In the genomic region with DNA sequence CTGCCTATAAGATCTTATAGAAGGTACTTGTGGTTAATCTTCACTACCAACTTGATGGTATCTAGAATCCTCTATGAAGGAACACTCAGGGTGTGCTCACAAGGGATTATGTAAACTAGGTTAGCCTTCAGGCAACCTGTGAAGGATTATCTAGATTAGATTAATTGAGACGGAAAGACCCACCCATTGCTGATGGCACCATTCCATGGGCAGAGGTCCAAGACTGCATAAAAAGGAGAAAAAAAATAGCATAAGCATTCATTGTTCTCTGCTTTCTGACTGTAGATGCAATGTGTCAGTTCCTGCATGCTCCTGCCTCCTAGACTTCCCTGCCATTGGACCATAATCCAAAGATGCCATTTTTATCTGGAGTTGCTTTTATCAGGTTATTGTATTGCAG, we compare ENCODE assay signal across 22 mouse cellular contexts. TPM values are rescaled to one million over a fixed set of nuclear protein-coding genes. Genes with fewer than 3 reads are reported as not detected.
A peak's percentile ranks its signal among the peaks of the same experiment; 100 is the strongest.
DNase-seq lines count a peak whose midpoint lies in the region; ATAC-seq lines count a peak whose summit lies in the region.
"Had no signal": no experiment of that assay in that cellular context is flagged by ENCODE, and none has a peak within 500 bp of the region (broad histone marks: within the 10 kb centered on the region; RNA-seq: fewer than 3 reads in every experiment).

No protein-coding gene starts in this region.

- ATAC-seq in cerebellum, adult (ENCODE audit: insufficient number of reproducible peaks, low FRiP score, low TSS enrichment): no peak
- no peak for ATAC-seq in kidney, embryonic 16.5 days (ENCODE audit: low FRiP score, low TSS enrichment)
- ATAC-seq: forebrain, embryonic 14.5 days; forebrain, postnatal 0 days; Patski had no signal

- H3K4me2 ChIP-seq in kidney, embryonic 16.5 days (replicated peaks; ENCODE audit: low read depth, low read length): no peak overlapping the region
- H3K4me2 ChIP-seq: heart, embryonic 11.5 days; hindbrain, embryonic 12.5 days; hindbrain, embryonic 15.5 days had no signal

- H3K4me1 ChIP-seq in kidney, embryonic 16.5 days (ENCODE audit: insufficient read depth, low read length): 0 out of 2 replicates have a peak, but pooled peaks cover 3% of the 10 kb centered on the region
- H3K4me1 ChIP-seq: hindbrain, embryonic 12.5 days; hindbrain, embryonic 15.5 days had no signal

- peak; percentile 25 to 52 for DNase-seq in cerebellum, postnatal 14 days
- DNase-seq in kidney, adult 9 months: peak; percentile 21
- DNase-seq in left cerebral cortex, postnatal 4 days: peak; percentile 14
- DNase-seq in left cerebral cortex, postnatal 10 days (ENCODE audit: extremely low spot score in 1 of 2, low spot score in 2 of 2): no peak
- DNase-seq in fat pad, adult 2 months (ENCODE audit: extremely low read depth, low read depth, low spot score): peak; percentile 13
- DNase-seq: adrenal gland, postnatal 14 days; B cell, adult 2 months; cerebellum, adult 18-20 months; cerebellum, adult 9-11 months; forebrain, postnatal 0 days; gastrocnemius, adult 2 months; gastrocnemius, postnatal 14 days; heart, adult 11 months had no signal

- intact Hi-C loops in left cerebral cortex, postnatal 4 days (cut with DNase I): loop anchor here (10.0 kb wide), 1 partner anchor 467 kb away; no protein-coding TSS in a partner anchor
- intact Hi-C loops in left cerebral cortex, postnatal 10 days (cut with DNase I): loop anchor here (10.0 kb wide), 1 partner anchor 467 kb away; no protein-coding TSS in a partner anchor

- no peak overlapping the region for H3K27ac ChIP-seq in kidney, embryonic 16.5 days (ENCODE audit: low read length)
- H3K27ac ChIP-seq: gastrocnemius, adult 2 months; hindbrain, embryonic 12.5 days; hindbrain, embryonic 15.5 days had no signal

- no peaks in the 10 kb centered on the region for H3K36me3 ChIP-seq in kidney, embryonic 16.5 days (ENCODE audit: insufficient read depth, low read length)
- H3K36me3 ChIP-seq: G1E; hindbrain, embryonic 12.5 days; hindbrain, embryonic 15.5 days had no signal

- no peaks in the 10 kb centered on the region for H3K9me3 ChIP-seq in kidney, embryonic 16.5 days (ENCODE audit: low read length)
- H3K9me3 ChIP-seq: G1E; hindbrain, embryonic 12.5 days; hindbrain, embryonic 15.5 days had no signal

- no peak overlapping the region for H3K4me3 ChIP-seq in kidney, embryonic 16.5 days (ENCODE audit: low read length)
- H3K4me3 ChIP-seq: gastrocnemius, adult 2 months; hindbrain, embryonic 12.5 days; hindbrain, embryonic 15.5 days had no signal

- no peaks in the 10 kb centered on the region for H3K27me3 ChIP-seq in kidney, embryonic 16.5 days (ENCODE audit: insufficient read depth, low read length)
- H3K27me3 ChIP-seq: CH12.LX; hindbrain, embryonic 12.5 days; hindbrain, embryonic 15.5 days had no signal

- H3K9ac ChIP-seq in kidney, embryonic 16.5 days (replicated peaks; ENCODE audit: low read length): no peak overlapping the region
- H3K9ac ChIP-seq: forebrain, postnatal 0 days; hindbrain, embryonic 12.5 days; hindbrain, embryonic 15.5 days had no signal

- WGBS in kidney, embryonic 16.5 days: 72% methylated on average over 1 of the region's 1 CpGs

RNA-seq across cellular contexts. Expression of gene Chrm3, which starts 8.5 kb away (rescaled TPM):
- polyA plus RNA-seq in kidney, embryonic 16.5 days (2015; fragmentation: Nextera tagmentation; extraction: Ambion mirVana): 0.62 and 0.92 TPM in 2 replicates
- 10 to 100 TPM; 18.0 to 24.8 TPM for total RNA-seq in left cerebral cortex, postnatal 4 days (2021)
- 10 to 100 TPM; 37.3 to 37.5 TPM for total RNA-seq in left cerebral cortex, postnatal 10 days (2021)
- total RNA-seq: CH12.LX had no signal
- polyA plus RNA-seq: G1E, Patski had no signal

Comparison
In these comparisons a context has a peak if more than half of its experiments do, and no peak if none do; other contexts are left out.
1. DNase-seq: peak in cerebellum, postnatal 14 days (2 of 2), kidney, adult 9 months (single experiment), left cerebral cortex, postnatal 4 days (single experiment) and fat pad, adult 2 months (single experiment); none in left cerebral cortex, postnatal 10 days (0 of 2).